Mouse (Mus musculus) cerebellum, adult 18-20 months (tissue): ENCODE results near the gene Olfr1247.
"Not testable (repeated sequence)": the region's sequence is repeated elsewhere in the genome, so short reads cannot be mapped to it uniquely, and the experiment has no call there.

ENCODE experiments used
- DNase-seq, 2 experiments: peaks; one replicate each; pipeline ENCODE4 v3.0.0; 2021

The Olfr1247 gene

GRCm38 (mm10) chr2:89614030-89614429 is at the start of gene Olfr1247:
Gene Olfr1247 (minus strand): TSS chr2:89614130.
- DNase-seq = no peak

DNA sequence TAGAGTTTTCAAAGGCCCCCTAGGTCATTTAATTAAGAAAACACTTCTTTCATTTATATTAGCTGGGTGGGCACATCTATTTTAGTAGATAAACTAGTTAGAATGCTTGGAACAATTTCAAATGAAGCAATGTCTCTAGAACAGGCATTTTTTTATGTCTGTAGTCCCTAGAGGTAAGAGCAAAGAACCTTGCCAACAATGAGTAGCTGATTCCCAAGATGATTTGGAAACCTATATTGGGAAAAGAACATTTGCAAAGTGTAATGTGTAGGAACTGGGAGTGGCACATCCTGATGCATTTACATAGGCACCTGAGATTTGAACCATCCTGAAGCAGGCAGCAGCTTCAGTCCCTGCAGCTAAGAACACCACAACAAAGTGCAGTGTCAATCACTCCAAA is 47.4 kb upstream of the Olfr1247 start, which contains the start of gene Olfr1250:
Olfr1250 (minus strand) TSS at position 101 of the 400 bp plus-strand sequence.
- no peak for DNase-seq

DNA sequence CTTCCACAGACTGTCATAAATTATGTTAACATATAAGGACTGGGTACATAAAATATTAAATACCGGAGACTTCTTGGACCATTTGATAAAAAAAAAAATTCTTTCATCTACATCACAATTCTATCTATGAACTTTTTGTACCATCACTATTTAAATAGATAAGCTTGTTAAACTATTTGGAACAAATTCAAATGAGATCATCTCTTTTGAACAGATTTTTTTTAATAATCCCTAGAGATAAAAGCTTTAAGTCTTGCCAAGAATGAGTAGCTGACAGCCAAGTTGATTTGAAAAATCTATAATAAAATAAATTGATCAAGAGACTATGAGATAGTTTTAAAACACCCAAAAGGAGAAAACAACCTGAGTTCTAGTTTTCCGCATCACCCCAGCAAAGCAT is 21.0 kb upstream of the Olfr1247 start, which contains the start of gene Olfr1249:
Olfr1249 (minus strand) TSS at position 101 of the 400 bp plus-strand sequence.
- no peak for DNase-seq

DNA sequence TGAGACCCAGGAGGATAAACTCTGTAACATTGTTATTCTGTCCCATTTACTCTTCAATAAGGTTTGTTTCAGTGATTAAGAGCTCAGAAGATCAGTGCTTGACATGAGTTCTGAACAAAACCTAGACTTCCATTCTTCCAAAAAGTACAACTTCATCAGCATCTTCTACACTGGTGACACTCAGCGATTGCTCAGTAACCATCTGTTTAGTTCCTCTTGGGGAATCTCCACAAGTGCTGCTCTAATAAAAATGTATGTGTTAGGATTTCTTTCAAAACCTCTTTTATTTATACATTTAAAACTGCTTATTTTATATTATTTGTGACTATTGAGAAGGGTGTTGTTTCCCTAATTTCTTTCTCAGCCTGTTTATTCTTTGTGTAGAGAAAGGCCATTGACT is 4.2 kb upstream of the Olfr1247 start, which contains the start of gene Olfr1248:
Olfr1248 (minus strand) TSS at position 101 of the 400 bp plus-strand sequence.
- not testable (repeated sequence) for DNase-seq

DNA sequence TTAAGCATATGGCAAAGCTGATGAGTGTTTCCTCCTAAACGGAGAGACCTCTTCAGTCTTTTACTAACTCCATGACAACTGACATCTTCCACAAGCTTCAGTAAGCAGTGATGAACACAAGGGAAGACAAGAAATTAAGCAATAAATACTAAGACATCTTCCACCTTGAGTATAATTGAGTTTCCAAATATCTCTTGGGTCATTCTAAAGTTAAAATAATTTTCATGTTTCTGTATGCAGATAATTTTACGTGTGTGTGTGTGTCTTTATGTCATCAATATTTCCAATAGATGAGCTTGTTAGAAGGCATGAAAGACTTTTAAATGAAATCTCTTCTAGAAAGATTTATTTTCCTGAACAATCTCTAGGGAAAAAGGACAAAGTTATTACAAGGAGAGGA is 20.9 kb downstream of the Olfr1247 start, which contains the start of gene Olfr1246:
Olfr1246 (minus strand) TSS at position 101 of the 400 bp plus-strand sequence.
- no peak for DNase-seq

DNA sequence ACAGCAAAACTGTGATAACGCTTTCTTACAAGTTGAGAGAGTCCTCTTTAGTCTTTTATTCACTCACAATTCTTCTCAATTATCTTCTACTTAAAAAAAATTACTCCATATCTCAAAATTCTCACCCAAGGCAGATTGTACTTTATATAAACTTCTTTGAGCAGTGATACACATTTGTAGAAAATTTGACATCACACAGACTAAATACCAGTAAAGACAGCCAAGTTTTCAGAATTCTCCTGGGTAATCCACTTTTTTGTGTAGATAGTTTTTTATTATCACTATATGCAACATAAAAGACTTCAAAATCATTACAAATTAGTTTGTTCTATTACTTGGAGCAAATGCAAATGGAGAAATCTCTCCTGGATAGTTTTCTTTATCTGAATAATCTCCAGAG is 35.6 kb downstream of the Olfr1247 start, which contains the start of gene Olfr1245:
Olfr1245 (minus strand) TSS at position 101 of the 400 bp plus-strand sequence.
- DNase-seq = no peak

DNA sequence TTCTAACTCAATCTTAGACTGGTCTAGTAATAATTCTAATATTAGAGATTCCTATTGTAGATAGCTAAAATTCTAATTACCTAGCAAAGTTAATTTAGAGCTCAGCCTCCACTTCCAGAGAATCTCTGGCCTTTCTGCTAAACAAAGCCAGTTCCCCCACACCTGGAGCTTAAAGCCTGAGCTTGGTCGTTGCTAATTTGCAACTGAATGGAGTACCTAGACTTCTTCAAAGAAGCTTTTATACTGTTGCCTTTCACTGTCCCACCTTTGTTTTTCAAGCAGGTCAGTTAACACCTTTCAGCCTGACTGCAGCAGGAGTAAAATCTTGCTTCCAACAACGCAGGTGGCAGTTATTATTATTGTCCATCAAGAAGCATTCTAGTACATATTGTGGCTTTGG is 51.2 kb downstream of the Olfr1247 start:
- DNase-seq = not testable (repeated sequence)
